Mouse (Mus musculus) right cerebral cortex, postnatal 10 days (tissue): ENCODE measurements at regions not wholly inside any gene's neighbourhood (a gene's known extent, or its start where the extent isn't known, plus 50 kb on each side); places are given as distances from the start of the nearest gene placed in this dataset.

Source experiments
- DNase-seq, 2 experiments: peaks; one replicate each; pipeline ENCODE4 v3.0.0; 2021; ENCODE audit warnings: low spot score in 2 of 2

DNA sequence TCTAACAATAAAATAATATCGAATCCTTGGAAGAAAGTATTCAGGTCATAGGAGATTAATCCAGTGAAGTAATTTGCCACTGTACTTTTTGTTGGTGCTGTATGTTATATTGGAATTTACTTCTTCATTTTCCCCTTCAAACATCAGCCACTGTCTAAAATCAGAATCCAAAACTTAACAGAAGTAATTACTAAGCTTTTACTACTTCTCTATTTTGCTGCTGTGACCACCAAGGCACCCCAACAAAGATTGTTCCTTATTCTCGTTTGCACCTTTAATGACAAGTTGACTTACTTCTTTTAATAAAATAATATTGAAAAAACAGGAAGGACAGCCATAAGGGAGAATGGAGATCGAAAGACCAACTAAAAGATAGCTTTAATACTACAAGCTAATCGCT, 1130.1 kb upstream of the Cited2 start:
- no peak for DNase-seq

DNA sequence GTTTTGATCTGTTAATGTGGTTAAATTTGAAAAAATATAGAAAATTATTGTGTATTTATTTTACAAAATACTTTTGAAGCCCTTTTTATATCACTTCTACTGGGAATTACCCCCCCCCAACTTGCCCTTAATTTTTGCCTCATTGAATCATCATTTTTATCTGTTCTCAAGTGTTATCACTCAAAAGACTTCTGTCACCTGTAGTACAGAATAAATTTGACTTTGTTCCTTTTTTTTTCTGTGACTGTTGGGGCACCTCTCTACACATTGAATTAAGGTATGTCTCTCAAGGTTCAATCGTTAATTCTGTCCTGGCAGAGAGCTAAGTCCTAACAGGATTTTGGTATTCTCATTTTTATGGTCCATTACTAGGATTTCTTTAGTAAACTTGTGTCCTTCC, 1123.0 kb upstream of the Cited2 start:
- no peak for DNase-seq

DNA sequence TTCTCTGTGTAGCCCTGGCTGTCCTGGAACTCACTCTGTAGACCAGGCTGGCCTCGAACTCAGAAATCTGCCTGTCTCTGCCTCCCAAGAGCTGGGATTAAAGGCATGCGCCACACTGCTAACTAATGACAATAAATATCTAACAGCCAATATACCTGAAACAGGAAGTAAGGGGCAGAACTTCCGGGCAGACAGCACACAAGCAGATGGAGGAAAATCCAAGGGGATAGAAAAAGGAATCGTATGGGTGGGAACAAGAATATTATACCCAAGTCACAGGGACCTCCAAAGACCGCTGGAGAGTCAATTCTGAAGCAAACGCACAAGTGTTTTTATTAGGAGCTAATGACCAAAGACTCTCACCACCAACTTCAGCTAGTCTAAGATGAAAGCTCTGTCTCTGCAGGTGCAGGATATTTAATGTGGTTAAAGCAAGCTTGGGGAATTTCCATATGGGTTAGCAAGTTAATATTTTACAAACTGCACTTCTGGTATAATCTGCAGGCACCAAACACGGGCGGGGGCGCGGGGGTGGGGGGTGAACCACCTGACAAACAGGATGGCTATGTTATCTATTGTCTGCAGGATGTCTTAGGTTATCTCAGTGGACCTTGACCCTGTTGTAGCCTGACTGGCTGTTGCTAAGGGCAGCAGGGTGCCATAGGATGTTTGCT, 1122.3 kb upstream of the Cited2 start:
- no peak for DNase-seq

DNA sequence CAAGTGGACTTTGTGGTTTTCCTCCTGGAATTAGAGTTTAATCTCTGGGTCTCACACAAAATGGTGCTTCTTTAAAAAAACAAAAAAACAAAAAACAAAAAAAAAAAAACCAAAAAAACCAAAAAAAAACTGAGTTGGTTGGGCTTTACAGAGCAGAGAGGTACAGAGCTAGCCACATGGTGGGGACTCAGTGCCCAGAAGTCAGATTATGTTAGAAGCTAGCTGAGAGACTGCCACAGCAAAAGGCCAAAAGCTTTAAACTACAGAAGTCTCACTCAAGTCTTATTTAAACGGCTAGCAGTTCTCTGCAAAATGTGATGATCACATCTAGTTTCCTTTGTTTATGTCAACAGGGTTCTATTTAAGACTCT, 1121.8 kb upstream of the Cited2 start:
- no peak for DNase-seq

DNA sequence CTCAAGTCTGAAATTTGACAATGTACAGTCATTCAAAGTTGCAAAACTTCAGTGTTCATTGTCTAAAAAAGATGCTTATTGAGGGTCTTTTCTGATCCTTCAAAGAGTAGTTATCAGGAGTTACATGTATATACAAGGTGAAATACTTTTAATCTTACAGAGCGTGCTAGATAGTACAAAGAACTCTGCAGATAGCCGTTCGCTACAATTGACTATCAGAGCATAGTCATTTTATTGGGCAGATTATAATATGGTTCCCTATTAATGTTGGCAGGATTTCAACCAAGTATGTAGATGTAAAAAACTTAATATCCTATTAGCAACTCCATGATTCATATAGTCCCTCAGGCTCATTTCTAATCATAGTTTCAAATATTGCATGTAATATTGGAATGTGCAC, 1114.7 kb upstream of the Cited2 start:
- no peak for DNase-seq

DNA sequence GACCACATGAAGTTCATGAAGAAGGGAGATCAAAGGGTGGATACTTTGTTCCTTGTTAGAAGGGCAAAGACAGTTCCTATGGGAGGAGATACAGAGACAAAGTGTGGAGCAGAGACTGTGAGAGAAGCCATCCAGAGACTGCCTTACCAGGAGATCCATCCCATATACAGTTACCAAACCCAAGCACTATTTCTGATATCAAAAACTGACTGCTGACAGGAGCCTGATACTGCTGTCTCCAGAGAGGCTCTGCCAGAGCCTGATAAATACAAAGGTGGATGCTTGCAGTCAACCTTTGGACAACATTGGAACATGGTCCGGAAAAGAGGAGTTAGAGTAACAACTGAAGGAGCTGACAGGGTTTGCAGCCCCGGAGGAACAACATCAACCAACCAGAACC, 1104.3 kb upstream of the Cited2 start:
- DNase-seq = no peak

DNA sequence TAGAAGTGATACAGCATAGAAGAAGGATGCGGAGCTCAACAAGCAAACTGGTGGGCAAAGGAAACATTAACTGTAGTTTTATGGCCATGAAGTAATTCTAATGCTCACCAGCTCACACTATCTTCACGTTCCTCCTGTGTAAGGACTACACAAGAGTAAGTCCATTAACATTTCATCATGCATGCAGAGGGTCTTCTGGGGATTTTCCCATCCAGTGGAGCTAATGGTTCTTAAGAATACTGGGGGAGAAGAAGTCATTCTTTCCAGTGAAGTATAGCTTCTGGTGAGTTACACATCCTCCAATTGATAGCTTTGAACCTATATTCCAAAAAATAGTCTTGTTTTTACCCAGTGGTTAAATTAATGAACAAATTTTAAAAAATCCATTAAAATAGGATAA, 1103.4 kb upstream of the Cited2 start:
- DNase-seq = no peak

DNA sequence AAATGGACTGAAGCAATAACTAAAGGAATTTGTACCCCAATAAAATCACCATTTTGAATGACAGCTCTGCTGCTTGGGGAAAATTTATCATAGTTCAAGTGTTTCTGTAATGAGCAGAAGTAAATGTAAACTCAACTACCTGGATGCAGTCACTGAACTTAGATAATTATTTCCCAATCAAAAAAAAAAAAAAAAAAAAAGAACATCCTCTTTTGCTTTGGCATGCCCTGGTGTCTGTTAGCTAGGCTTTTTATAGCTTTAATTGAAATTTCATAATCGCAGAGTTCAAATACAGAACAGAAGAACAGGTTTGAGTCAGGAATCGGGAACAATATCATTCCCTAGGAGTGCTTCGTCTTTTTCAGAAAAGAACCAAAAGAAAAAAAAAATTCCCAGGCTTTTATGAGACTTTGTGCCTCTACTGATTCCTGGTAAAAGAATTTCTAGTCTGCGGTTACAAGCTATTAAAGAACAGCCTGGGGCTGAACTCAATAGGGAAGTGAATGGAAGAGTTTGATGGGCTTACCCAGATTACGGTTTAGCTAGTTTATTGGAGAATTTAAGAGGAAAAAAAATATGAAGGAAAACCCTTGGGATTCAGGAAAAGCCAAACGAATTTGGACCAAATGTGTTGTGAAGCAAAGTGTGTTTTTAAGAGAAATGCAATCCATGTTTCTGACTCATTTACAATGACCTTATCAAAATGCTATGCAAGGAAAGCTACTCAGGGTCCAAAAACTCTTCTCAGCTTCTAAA, 1102.0 kb upstream of the Cited2 start:
- DNase-seq = no peak

DNA sequence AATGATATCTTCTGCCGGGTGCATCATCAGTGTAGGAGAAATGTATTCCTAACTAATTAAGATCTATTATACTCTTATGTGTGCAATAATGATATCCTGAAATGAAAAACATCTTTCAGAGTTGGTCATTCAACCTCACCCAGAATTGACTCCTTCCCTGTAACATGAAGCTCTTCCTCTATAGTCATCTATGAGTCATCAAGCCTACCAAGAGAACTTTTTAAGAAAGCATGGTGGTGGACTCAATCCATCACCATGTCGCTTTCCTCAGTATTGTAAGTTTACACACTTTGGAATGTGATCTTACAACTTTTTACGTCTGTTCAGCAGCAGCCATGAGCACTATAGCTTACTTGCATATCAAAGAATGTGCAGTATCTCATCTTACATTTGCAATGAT, 1100.2 kb upstream of the Cited2 start:
- no peak for DNase-seq

DNA sequence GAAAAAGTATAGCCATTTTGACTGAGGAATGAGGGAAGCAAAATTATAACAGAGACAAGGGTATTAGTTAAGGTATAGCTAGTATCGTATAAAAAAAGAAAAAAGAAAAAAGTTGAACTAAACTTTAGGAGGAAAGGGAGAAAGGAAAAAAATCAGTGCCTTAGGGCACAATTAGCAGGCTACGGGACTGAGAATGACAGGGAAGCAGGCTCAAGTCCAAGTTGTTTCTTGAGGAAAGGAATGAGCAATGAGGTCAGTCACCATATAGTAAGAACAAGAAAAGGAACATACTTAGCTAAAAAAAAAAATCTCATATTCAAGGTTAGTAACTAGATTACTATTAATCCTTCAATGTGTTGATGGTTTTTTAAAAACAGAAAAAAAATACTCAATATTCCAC, 1089.8 kb upstream of the Cited2 start:
- DNase-seq = no peak

DNA sequence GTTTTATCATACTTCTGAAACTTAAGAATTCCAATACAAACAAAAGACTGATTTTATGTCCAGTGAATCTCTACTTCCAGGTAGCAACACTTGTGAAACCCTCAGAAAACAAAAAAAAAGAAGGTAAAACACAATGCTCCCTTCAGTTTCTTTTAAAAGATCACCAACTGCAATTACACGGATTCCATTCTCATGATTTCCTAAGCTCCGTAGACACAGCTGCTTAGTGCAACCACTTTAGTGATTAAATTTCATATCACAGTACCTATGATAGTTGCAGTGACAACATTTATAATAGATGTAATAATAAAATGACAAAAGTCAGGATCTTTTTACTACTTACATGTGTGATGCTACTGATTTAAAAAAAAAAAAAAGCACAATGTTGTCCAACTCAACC, 1087.6 kb upstream of the Cited2 start:
- DNase-seq = no peak

DNA sequence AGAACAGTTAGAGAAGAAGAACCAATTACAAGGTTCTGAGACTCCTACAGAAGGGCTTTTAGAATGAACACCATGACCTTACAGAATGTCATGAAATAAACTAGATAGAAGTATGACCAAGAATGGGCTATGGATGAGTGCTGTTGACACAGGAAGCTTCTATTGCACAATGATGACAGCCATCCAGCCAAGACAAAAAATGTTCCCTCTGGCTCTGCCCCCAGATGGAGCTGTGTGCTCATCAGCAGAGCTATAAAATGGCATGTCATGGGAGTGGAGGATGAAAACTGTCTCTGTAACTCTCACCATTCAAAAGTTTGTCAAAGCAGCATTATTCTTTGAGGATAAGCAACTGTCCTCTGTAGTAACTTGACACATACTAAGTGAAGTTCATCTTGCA, 1086.0 kb upstream of the Cited2 start:
- no peak for DNase-seq

DNA sequence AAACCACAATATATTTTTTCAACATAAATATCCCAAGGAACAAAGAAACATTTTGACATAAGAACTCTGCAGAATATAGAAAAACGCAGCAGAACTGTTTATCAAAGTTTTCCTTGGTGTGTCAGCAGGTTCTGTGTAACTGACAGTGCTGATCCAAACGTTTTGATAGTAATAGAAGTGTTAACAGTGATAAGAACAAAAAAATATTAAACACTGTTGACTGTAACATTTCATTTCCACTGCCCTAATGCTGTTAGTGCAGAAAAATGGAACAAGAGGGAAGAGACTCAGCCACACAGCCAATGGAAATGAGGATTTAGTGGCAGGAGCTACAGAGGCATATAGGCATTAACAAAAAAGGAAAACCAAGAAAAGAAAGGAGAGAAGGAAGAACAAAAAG, 1084.9 kb upstream of the Cited2 start:
- no peak for DNase-seq

DNA sequence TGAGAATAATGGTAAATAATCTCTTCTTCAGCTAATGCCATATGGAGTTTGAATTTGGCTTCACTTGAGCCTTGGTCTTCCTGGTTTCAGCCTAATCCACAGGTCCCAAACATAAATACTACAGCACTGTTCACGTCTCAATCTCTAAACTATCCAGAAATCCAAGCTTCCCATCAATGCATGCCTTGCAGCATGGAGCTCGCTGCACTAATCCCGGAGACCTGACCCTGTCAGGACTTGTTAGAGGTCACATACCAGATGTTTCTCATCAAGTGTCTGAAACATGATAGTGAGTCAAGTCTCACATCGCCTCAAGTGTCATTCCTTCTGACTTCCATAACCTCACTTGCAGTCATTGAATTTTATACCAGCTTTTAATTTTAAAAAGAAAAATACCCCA, 1082.9 kb upstream of the Cited2 start:
- no peak for DNase-seq

DNA sequence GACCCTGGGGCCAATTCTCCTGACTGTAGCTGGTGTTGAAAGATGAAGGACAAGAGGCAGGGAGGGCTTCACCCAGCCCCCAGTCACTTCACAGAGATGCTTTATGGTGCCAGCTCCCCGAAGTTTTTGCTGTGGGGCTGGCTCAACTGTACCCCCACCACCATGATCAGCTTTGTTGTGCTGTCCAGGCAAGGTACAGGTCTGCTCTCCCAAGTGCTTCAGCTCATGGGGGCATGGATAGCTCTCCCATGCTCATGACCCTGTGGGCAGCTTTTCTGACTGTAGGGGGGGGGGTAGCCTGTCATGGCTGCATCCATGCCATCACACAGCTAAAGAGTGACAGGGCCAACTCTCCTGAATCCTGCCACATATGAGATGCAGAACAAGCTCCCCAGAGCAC, 1072.9 kb upstream of the Cited2 start:
- DNase-seq = no peak

DNA sequence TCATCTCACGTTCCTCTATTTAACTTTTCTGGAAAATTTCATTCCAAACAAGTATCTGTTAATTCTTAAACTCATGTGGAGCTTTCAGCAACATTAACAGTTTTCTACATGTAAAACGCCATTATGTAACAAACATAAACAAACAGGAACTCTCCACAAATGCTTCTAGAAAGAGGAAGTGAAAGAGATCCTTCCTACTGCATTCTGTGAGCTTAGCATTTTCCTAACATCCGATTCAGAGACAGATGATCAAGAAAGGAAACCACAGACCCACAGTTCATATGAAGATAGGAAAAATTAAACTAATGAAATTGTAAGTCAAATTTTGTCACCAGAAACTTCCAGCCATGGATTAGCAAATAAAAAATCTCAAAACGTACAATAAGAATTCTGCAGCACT, 1070.6 kb upstream of the Cited2 start:
- DNase-seq = no peak

DNA sequence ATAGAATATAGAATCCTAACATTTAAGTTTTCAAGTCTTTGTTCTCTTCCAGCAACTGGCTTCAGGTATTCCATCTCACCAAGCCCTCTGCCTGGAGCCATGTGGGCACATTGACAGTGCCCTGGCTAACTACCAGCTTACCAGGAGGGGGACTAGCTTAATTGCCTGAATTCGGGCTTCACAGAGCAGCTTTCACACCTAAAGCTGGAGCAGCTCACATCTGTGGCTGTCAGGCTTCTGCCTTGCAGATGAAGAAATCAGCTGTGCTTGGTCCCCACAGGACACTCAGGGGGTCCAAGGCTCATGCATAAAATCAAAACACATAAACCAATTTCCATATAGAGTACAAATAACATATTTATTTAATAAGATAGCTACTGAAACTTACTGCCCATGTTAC, 1058.5 kb upstream of the Cited2 start:
- DNase-seq = no peak

DNA sequence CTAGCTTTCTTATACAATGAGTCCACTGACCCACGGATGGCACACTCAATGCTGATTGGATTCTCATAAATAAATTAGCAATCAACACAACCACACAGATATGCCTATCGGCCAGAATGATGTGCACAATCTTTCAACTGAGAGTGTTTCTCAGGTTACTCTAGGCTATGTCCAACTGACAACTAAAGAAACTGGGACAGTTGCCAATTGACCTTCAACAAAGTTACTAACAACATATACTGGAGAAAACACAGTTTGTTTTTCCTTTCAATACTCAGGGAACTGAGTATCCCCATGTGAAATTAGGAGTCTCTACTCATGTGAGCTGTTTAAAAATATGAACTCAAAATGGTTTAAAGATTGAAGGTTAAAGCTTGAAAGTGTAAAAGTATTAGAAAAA, 1052.7 kb upstream of the Cited2 start:
- DNase-seq = no peak

DNA sequence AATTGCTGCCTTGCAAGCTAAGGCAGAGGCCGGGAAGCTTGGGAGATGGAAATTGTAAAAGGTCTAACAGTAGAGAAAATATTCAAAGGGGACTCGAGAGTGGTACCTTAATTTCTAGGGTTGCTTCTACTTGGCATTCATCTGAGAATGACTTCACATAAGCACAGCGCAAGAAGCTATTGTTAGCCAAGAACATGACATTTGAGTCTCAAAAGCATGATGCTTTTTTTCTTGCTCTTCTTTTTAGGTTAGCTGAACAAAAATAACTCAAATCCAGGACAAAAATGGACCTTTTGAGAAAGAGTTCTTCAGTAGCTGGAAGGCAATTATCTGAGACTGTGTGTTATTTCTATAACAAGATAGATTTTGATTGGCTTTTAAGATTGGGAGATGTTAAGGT, 1042.0 kb upstream of the Cited2 start:
- no peak for DNase-seq

DNA sequence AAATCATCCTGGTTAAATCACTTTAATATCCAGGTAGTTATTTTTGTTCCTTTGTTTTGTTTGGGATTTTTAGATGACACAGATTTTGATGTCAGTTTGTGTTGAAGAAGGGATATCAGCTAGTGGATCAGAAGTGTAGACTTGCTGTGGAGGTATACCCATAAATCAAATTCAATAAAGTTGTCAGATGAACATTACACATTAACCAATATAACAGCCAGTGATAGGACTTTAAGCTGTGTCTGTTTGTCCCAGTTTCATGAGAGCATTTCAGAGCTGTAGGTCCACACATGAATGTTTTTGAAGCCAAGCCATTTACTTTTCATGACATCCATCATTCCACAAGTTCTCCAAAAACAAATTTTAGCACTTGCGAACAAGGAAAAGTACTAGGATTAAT, 1037.7 kb upstream of the Cited2 start:
- DNase-seq = no peak

DNA sequence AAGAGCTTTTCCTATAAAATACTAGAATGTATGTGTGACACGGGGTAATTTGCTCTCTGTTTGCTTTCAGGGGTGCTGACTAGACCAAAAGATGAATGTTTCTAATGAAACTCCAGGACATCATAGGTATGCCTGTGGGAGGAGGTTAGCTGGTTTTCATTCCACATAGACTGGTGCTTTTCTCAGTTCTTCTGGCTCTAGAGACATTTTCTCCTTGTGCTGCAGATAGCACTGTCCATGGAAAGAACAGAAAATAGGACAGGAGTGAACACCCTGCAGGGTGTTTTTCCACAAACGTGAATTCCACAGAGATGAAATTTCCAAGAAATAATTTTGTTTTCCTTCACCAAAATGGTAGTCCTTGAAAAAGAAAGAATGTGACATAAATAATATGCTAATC, 1016.0 kb upstream of the Cited2 start:
- no peak for DNase-seq

DNA sequence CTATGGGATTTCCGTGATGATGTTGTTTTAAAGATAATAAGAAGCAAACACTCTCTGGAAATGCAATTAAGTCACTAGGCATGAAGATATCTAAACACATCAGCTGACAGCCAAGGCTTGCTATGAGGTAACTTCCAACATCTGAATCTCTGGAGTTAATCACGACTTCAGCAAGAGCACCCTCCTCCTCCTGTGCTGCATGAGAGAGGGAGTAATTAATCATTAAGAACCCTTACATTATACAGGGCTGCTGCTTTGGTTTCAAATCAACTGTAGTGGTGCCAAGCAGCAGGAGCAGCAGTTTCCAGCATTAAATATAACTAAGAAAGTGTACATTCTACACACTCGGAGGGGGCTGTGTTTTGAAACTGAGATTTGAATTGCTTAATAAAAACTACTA, 1009.9 kb upstream of the Cited2 start:
- DNase-seq = no peak

DNA sequence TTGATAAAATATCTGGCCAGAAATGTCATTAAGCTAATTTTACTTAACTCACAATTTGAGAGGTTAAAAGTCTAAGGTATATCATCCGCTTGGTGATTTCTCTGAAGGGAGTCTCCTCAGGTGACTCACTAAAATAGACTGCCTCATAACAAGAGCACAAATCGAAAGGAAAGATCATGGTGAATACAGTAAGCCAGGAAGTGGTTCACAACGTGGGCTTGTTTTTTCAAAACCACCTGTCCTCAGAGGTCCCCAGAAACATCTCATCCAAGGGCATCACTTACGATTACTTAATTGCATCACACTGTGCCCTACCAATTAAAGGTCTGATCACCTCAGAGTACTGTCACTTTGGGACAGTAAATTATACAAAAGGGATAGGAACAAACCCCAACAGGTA, 1009.0 kb upstream of the Cited2 start:
- DNase-seq = no peak

DNA sequence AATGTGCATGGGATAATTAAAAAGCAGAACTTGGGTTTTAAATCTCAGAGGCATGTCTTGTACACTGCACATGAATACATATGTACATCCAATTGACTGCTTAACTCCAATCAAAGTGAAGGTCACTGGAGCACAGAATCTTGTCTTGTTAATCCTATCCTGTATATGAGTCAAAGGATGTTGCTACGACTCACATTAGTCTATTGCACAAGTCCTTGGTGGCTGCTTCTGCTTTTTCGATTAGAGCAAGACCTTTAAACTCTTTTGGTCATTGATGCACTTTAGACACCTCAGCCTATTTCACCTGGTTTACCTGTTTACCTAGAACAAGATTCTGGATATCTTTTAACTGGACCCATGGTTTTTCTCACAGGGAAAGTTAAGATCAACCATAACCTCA, 1008.5 kb upstream of the Cited2 start:
- DNase-seq = no peak
